Mouse (Mus musculus) hindbrain, postnatal 0 days (tissue): ENCODE data around the gene St3gal4. TPM values are rescaled to one million over a fixed set of nuclear protein-coding genes. Genes with fewer than 3 reads are reported as not detected.
A peak's percentile ranks its signal among the peaks of the same experiment; 100 is the strongest.

Experiments
- ATAC-seq: fragments of 200-750 bp; cut with Nextera tagmentation; 2 replicates; pipeline ENCODE4 v1.8.0; 2017; ENCODE audit warnings: mild to moderate bottlenecking, moderate TSS enrichment, moderate library complexity
- DNase-seq: peaks from one replicate; pipeline ENCODE4 v3.0.0-alpha.2; 2015; ENCODE audit warnings: low spot score
- H3K27ac ChIP-seq: fragments of 300-500 bp; sonication (generic); 2 replicates; pipeline ENCODE4 v1.5.1; 2014; ENCODE audit warnings: mild to moderate bottlenecking
- H3K27me3 ChIP-seq: fragments of 300-500 bp; sonication (generic); 2 replicates; pipeline ENCODE4 v1.6.1; 2014; ENCODE audit warnings: low read length, mixed read lengths; ENCODE audit not compliant: insufficient read depth
- H3K36me3 ChIP-seq: fragments of 300-500 bp; sonication (generic); 2 replicates; pipeline ENCODE4 v1.6.1; 2014; ENCODE audit warnings: low read length, mixed read lengths; ENCODE audit not compliant: insufficient read depth
- H3K4me1 ChIP-seq: fragments of 300-500 bp; sonication (generic); 2 replicates; pipeline ENCODE4 v1.6.1; 2014; ENCODE audit warnings: antibody characterized with exemption, low read length, mixed read lengths; ENCODE audit not compliant: insufficient read depth
- H3K4me2 ChIP-seq: fragments of 300-500 bp; sonication (generic); 2 replicates; pipeline ENCODE4 v1.6.1; 2014; ENCODE audit warnings: low read depth, mild to moderate bottlenecking, low read length, moderate library complexity, mixed read lengths
- H3K4me3 ChIP-seq: fragments of 300-500 bp; sonication (generic); 2 replicates; pipeline ENCODE4 v1.5.1; 2014; ENCODE audit warnings: low read length
- H3K9ac ChIP-seq: fragments of 300-500 bp; sonication (generic); replicated peaks from 2 replicates; pipeline ENCODE4 v1.6.1; 2014; ENCODE audit warnings: mild to moderate bottlenecking, low read length, moderate library complexity, mixed read lengths
- H3K9me3 ChIP-seq: fragments of 300-500 bp; sonication (generic); 2 replicates; pipeline ENCODE4 v1.6.1; 2016; ENCODE audit warnings: low read length, mixed read lengths
- CTCF ChIP-seq: IDR thresholded peaks from 2 replicates; pipeline ENCODE4 v1.5.1; 2016; ENCODE audit warnings: antibody characterized with exemption, control low read depth, low read depth
- WGBS: fragments of 180-500 bp; shearing (Covaris S2); extraction: QIAGEN DNeasy Blood & Tissue Kit; methylation state at CpG from one replicate; pipeline ENCODE4 v1.1.7; 2014; 5-methylcytosine and 5-hydroxymethylcytosine counted together
- polyA plus RNA-seq: library from polyadenylated mRNA; unstranded; fragments of >200 nt; fragmentation: Nextera tagmentation; extraction: Ambion mirVana; gene quantifications from 2 replicates; pipeline ENCODE4 v1.2.1, GENCODE M21; 2015
- total RNA-seq: library from RNA; depleted of rRNA; stranded (reverse); fragments of >200 nt; gene quantifications from 2 replicates; pipeline ENCODE4 v1.2.3, GENCODE M21; 2014

The St3gal4 gene
- total and polyA plus RNA-seq, 2 experiments from 2014 or later: 16.4 to 31.4 TPM

DNA sequence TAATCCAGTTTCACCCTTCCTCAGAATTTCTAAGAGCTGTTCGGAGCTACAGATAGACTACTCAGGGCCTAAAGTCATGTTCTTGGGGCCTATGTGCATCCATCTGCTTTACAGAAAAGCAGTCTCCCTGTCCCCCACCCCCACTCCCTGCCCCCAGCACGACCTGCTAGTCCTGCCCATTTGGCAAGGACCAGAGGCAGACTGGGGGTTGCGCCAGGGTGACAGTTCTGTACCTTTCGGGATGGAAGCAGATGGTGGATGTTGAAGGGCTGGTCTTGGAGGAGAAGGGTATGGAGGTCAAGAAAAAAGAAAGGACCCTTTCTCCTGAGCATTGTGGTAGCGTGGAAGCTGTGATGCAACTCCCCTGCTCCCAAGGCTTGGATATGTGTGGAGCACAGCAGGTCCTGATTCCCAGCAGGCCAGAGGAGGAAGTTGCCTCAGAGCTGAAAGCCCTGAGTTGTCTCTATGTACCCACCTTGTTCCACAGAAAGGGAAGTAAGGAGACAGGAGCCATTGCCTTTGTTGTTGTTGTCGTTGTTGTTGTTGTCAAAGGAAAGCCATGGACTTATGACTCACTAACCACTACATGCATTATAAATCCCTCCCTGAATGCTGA, 91.6 kb downstream of the St3gal4 start:
- no peak for DNase-seq
- no peak for ATAC-seq
- H3K36me3 ChIP-seq: no peaks in the 10 kb centered on the region; the same call in 1 of the 2 replicates

DNA sequence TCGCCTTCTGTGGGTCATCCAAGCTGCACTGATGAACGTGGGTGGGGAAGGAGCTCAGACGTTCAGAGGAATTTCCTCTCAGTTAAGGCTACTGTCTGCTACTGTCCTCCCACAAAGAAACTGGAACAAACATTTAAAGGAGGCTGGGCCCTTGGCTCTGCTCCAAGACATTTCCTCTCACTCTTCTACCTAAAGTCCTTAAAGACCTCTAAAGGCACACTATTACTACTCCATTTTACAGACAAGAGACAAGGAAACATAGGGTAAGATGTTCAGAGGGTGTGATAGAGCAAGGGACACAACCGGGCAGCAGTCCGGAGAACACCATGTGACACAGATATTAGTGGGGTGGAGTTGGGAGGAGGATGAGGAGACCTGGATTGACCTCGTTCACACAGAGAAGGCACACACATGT, 92.2 kb downstream of the St3gal4 start:
- Histone ChIP-seq H3K4me1 (no peaks in the 10 kb centered on the region), H3K4me3 (no peak overlapping the region), H3K36me3 (no peaks in the 10 kb centered on the region; the same call in 1 of the 2 replicates), H3K9me3 (no peaks in the 10 kb centered on the region), H3K27me3 (no peaks in the 10 kb centered on the region), H3K27ac (no peak overlapping the region), H3K4me2 (no peak overlapping the region), H3K9ac (no peak overlapping the region)
- no peak for DNase-seq
- 68% methylated on average over 6 of the region's 6 CpGs for WGBS
- ATAC-seq: no peak
- TF ChIP-seq CTCF: no peak

More for the DNA sequence above, 91.6 kb downstream of the St3gal4 start:
- no peak for TF ChIP-seq CTCF
- H3K9ac ChIP-seq: no peak overlapping the region
- H3K27ac ChIP-seq: no peak overlapping the region
- H3K4me1 ChIP-seq: no peaks in the 10 kb centered on the region
- no peaks in the 10 kb centered on the region for H3K9me3 ChIP-seq
- 76% methylated on average over 6 of the region's 6 CpGs for WGBS
- H3K4me2 ChIP-seq: no peak overlapping the region
- no peak overlapping the region for H3K4me3 ChIP-seq
- no peaks in the 10 kb centered on the region for H3K27me3 ChIP-seq

DNA sequence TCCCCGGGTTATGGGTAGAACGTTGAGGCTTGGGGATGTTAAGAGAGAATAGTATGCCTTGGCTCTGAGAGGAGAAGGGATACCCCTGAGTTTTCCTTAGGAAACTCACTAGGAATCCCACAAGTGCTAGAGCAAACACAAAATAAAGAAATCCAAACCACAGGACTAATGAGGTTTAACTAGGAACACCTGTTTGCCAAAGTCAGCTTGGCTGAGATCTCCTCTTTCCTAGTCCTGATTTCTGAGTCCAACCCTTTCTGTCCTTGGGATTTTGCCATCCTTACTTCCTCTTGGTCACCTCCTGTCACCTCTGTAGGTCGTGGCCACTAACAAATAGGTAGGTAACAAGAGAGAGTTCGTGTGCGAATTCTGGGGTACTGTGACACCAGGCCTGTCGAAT, 92.8 kb downstream of the St3gal4 start:
- H3K4me2 ChIP-seq: no peak overlapping the region
- TF ChIP-seq CTCF: no peak
- no peaks in the 10 kb centered on the region for H3K4me1 ChIP-seq
- DNase-seq: no peak
- no peak overlapping the region for H3K4me3 ChIP-seq
- no peak for ATAC-seq
- no peak overlapping the region for H3K27ac ChIP-seq
- no peaks in the 10 kb centered on the region for H3K27me3 ChIP-seq
- H3K9ac ChIP-seq: no peak overlapping the region
- 82% methylated on average over 6 of the region's 6 CpGs for WGBS
- no peaks in the 10 kb centered on the region for H3K9me3 ChIP-seq
- H3K36me3 ChIP-seq: no peaks in the 10 kb centered on the region; the same call in 1 of the 2 replicates

DNA sequence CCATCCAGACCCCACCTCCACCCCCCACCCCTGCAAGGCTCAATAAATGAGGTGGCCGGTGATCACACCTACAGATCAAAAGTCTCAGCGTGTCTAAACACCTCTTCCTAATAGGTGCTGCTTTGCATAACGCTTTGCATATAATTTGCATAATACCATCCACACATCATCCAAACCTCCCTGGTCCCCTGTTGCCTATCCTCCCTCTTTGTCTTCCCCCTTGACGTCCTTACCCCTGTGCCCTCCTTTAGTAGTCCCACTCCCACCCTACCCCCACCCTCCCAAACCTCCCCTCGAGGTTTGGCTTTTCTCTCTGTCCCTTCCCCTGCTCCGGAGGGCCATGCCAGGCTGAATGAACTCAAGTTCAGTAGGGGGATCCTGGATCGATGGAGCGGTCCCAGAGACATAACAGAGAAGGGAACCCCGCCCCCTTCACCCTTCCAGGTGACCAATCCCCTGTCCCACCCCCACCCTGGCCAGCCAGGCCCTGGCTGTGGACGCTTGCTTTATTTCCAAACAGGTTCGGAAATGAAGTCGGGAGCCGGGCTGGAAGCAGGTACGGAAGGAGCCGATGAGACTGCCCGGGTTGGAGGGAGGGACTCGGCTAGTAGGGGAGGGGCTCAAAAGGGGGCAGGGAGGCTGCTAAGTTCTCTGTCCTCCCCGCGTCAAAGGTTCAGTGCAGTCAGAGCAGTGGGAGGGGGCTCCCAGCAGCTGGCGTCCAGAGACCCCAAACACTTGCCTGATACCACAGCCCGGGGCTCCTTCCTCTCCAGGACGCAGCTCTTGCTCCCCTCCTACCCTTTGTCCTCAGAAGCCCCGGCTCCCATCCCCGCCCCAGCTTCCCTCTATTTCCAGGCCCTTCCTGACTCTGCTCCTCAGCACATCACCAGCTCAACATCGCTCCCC, 94.2 kb downstream of the St3gal4 start:
- Histone ChIP-seq H3K27me3 (no peaks in the 10 kb centered on the region), H3K4me2 (peak overlapping the region; percentile 10; the same call in 1 of the 2 replicates), H3K36me3 (no peaks in the 10 kb centered on the region; the same call in none of the 2 replicates), H3K4me1 (no peaks in the 10 kb centered on the region), H3K27ac (no peak overlapping the region), H3K9ac (0 out of 2 replicates have a peak overlapping the region, but pooled peaks have one; percentile 9), H3K4me3 (no peak overlapping the region), H3K9me3 (no peaks in the 10 kb centered on the region)
- DNase-seq (no peak), ATAC-seq (peak; percentile 36; the same call in 1 of the 2 replicates)
- TF ChIP-seq CTCF: no peak
- WGBS: 11% methylated on average over 25 of the region's 25 CpGs

DNA sequence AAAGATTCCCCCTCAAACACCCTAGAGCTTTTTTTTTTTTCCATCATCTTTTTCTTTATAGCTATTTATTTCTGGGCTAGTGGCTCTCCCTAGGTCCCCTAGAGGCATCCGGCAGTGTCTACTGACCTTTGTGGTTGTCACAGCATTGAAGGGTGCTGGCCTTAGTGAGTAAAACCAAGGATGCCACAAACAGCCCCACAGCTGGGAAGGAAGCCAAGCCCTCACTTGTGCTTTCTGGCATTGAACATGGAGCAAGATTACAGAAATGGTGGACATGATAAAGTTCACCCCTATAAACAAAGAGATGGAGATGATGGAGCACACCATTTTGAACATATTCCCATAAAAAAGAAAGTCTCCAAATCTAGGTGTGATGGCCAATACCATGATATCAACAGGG, 97.3 kb downstream of the St3gal4 start:
- Histone ChIP-seq H3K27me3 (no peaks in the 10 kb centered on the region), H3K9me3 (no peaks in the 10 kb centered on the region), H3K27ac (no peak overlapping the region), H3K4me1 (peaks cover 16% of the 10 kb centered on the region; the same call in 1 of the 2 replicates), H3K4me2 (no peak overlapping the region), H3K36me3 (no peaks in the 10 kb centered on the region; the same call in none of the 2 replicates), H3K9ac (no peak overlapping the region), H3K4me3 (no peak overlapping the region)
- no peak for ATAC-seq
- no peak for TF ChIP-seq CTCF
- DNase-seq: no peak
- WGBS: 73% methylated on average over 1 of the region's 1 CpGs

DNA sequence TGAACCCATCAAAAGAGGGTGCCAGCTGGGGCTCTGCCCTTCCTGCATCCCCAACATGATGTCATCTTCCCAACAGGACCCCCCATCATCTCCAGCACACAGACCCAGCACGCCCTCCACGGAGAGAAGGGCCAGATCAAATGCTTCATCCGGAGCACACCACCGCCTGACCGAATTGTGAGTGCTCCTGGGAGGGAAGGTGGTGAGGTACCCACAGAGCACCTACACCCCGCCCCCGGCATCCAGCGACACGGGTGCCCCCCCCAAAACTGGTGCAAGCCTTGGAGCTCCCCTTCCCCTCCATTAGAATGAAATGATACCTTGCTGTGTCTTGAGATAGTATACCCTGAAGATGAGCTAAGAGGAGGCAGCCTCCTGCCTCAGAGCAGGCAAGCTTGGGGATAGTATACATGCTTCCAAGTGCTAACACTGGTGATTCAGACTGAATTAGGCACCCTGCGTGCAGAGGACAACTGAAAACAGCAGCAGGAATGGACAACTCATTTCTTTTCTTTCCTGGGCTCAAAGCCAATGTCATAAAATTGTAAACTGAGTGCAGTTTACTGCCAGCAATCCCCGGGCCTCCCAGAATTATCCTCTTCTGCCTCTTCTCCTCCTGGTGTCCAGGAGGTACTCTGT, 98.9 kb downstream of the St3gal4 start:
- Histone ChIP-seq H3K4me2 (no peak overlapping the region), H3K9ac (no peak overlapping the region), H3K27me3 (no peaks in the 10 kb centered on the region), H3K36me3 (no peaks in the 10 kb centered on the region; the same call in none of the 2 replicates), H3K27ac (no peak overlapping the region), H3K4me3 (no peak overlapping the region), H3K4me1 (peaks cover 16% of the 10 kb centered on the region; the same call in 1 of the 2 replicates), H3K9me3 (no peaks in the 10 kb centered on the region)
- DNase-seq: no peak
- 54% methylated on average over 11 of the region's 11 CpGs for WGBS
- ATAC-seq: no peak
- TF ChIP-seq CTCF: no peak
